Mouse (Mus musculus) left cerebral cortex, postnatal 4 days (tissue): Measurements from ENCODE around the gene Rnf19b. TPM values are rescaled to one million over a fixed set of nuclear protein-coding genes. Genes with fewer than 3 reads are reported as not detected.

Experiments used
- DNase-seq: peaks from one replicate; pipeline ENCODE4 v3.0.0-alpha.2; 2022
- intact Hi-C: fragments of 180-260 bp; cut with DNase I; formaldehyde crosslinking; loops from one replicate; pipeline ENCODE4 v1.15.1; 2025
- total RNA-seq, 2 experiments: library from RNA; stranded (reverse); gene quantifications; 2 replicates each; pipeline ENCODE4 v1.2.3; 2021

Gene Rnf19b
- total RNA-seq, 2 experiments from 2014 or later, result 97.9 to 102 TPM

DNA sequence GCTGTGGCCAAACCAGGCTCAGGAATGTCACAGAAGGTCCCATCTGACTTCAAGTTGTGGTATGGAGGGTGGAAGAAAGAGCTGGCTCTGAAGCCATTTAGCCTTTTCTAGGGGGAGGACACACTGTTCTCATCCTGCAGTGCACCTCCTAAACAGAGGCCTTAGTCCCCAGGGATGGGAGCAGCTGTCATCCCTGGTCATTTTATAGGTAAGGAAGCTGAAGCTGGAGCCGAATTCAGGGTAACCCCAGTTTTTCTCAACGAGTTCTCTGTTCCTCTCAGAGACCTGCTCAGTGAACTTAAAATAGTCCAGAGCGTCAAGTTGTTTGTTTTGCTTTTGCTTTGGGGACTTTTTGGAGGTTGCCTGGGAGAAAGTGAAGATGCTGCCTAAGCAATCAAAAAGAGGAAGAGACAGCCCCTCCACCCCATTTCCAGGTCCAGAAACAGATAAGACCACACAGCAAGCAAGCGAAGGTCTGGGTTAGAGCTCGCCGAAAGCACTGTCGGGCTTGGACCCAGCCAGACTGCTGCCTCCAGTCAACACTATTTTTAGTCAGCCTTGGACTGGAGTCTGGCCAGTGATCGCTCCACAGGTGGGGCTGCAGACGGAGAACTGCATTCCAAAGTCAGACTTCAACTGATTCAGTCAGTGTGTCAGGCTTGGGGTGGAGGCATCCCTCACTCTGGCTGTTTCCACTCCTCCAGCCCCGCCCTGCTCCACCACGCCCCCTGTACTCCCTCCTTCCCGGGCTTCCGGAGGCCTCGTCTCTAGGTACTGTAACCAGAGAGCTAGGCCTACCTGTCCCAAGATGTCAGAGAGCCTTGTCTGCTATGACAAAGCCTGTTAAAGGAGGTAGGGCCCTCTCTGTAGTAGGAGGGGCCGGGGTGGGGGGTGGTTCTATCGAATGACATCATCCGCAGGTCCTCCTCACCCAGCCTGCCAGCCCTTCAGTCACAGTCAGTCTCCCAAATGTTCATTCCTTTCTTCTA lies 24.8 kb upstream of the Rnf19b start:
- DNase-seq, result peak; percentile 34
- intact Hi-C loops, result no loop called here

- DNase-seq, result no peak
- intact Hi-C loops, result no loop called here
These were observed 23.8 kb upstream of the Rnf19b start for GRCm38 (mm10) chr4:129034224-129034623.

DNA sequence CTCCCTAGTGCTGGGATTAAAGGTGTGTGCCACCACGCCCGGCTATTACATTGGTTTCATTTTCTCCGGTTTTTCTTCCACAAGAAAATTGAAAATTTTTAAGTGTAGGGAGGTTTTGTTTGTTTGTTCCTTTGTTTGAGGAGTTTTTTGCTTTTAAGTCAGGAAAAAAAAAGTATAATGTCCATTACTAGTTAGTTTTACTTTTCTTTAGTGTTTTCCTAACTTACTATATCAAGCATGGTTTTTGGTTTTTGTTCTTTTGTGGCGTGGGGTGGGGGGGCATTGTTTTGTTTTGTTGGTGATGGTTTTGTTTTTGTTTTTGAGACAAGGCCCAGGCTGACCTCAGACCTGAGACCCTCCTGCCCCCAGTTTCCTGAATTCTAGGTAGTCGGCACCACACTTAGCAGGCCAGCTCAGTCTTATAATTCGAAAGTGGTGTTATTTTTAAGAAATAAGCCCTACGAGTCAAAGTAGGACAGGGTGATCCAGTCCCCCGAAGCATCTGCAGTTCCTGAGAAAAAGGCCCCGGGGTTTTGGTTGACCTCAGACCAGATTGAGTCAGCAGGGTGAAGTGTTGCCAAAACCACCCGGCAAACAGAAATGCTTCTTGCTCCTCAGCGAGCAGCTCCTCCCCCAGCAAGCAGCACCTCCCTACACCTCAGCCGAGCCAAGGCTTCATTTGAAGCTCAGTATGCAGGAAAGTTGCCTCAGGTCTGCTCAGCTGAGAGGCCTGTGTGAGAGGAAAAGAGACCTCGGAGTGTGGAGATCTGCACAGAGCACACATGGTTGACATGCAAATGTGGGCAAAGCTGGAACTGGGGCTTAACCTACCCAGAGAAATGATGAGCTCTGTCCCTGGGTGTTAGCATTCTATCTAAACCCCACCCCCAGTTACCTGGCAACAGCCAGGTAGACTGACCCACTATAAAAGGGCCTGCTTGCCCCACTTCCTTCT lies 23.1 kb upstream of the Rnf19b start:
- DNase-seq, result peak; percentile 40
- intact Hi-C loops, result no loop called here

DNA sequence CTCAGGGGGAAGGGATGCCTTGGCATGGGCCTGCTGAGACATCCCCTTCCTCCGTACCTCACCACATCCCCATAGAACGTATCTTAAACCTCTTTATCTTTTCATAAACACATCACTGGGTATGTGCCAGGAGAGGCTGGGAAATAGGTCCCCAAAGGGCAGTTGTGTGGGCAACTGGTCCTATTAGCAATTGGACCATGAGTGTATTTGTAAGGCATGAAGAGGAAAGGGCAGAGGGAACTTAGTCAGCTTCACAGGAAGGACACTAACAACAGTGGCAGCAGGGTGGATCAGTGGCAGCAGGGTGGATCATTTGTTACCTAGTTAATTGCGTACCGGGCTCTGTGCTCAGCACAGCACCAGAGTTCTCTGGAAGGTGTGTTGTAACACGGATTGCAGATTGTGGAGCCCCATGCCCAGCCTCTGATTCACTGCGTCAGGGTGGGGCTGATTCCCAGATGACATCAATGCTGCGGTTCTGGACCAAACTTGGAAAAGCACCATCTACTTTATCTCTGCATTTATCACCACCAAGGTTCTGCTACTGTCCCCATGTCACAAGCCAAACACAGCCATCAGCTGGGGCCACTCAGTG lies 22.1 kb upstream of the Rnf19b start:
- DNase-seq, result no peak
- intact Hi-C loops, result no loop called here

GRCm38 (mm10) chr4:129047721-129048421 lies 10.2 kb upstream of the Rnf19b start:
- intact Hi-C loops, result no loop called here
- no peak for DNase-seq

DNA sequence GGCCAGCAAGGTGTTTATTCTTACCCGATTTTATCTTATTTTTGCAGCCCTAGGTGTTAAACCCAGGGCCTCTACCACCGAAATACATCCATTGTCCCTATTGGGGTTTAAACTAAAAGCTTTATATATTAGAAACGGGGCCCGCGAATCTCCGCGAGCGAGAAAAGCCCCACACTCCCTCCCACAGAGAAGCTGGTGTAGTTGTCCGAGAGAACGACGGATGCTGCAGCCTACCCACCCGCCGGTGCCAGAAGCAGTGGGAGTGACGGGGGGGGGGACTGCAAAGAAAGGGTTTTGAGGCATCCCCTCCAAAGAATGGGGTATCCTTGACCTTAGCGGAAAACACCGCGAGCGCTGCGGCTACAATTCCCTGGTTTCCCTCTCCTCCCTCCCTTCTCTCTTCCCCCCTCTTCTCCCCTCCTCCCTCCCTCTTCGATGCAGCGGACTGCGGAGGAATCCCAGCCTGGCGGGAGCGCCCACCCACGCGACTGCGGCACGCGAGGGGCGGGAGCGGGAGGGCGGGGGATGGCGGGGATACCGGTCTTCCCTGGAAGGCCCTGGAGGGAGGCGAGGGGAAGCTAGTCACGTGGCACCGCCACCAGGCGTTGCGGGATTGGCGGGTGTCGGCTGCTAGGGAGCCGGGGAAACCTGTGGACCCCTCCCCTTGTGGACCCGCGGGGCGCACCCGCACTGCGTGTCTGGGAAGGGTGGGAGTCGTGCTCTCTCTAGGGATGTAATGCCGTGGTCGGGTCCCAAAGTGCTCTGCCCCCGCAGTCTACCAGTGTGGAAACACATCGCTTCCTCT lies 9.4 kb upstream of the Rnf19b start:
- intact Hi-C loops, result no loop called here

GRCm38 (mm10) chr4:129049306-129050011 lies 8.6 kb upstream of the Rnf19b start:
- intact Hi-C loops, result no loop called here
- peak; percentile 26 for DNase-seq

More for the DNA sequence above, 9.4 kb upstream of the Rnf19b start:
- peak; percentile 83 for DNase-seq

DNA sequence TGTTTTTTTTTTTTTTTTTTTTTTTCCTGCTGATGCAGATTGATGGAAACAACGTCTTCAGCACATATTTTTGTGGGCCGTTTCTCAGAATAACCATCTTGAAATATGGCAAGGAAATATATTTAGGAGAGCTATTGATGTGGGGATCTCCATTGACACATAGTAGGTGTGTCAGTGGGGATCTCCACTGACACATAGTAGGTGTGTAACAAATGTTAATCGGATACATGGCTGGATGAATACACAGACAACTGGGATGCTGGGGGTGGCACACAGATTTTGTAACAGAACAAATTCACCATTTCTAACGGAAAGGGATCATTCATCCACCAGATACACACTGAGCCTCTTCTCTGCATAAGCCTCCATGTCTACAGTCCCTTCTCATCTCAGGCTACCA lies 7.7 kb upstream of the Rnf19b start:
- intact Hi-C loops, result no loop called here
- DNase-seq, result no peak

- DNase-seq, result no peak
- intact Hi-C loops, result no loop called here
These were observed 7.1 kb upstream of the Rnf19b start for GRCm38 (mm10) chr4:129050901-129051417.

- no peak for DNase-seq
- intact Hi-C loops, result no loop called here
These were observed 6.4 kb upstream of the Rnf19b start for GRCm38 (mm10) chr4:129051461-129052183.

DNA sequence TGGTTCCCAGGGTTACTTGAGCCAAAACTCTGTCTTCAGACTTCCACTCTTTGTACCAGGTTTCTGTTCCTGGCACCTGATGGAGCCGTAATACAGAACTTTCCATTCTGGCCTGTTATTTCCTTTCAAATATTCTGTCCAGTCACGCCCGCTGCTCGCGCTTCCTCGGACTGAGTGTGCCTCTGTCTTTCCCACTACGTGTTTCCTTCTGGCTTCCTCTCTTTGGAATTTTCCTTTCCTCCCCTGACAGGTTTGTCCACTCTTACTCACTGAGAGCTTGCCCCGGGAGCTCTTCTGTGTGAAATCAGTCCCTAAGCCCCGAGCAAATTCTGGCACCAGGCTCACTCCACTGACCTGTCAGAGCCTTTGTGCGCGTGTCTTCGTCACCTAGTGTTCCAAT lies 3.3 kb upstream of the Rnf19b start:
- DNase-seq, result no peak
- intact Hi-C loops, result no loop called here

DNA sequence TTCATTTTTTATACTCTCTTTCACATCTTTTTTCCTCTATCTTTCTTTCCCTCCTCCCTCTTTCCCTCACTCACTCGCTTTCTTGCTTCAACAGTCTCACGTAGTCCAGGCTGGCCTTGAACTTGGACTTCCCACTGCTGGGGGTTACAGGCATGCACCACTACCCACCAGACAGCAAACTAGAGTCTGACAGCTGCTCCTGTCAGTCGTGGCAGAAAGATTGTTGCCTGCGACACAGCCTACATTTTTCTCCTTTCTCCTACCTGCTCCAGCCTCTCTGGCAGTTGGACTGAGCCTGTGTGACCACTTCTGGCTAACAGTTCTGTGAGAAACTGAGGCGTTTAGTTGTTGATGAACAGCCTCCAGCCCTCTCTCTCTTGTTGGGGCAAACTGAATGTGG lies 2.5 kb upstream of the Rnf19b start:
- no peak for DNase-seq
- intact Hi-C loops, result no loop called here

- intact Hi-C loops, result no loop called here
- DNase-seq, result peak; percentile 98
These were observed 401 bp upstream of the Rnf19b start for GRCm38 (mm10) chr4:129057533-129058206.

DNA sequence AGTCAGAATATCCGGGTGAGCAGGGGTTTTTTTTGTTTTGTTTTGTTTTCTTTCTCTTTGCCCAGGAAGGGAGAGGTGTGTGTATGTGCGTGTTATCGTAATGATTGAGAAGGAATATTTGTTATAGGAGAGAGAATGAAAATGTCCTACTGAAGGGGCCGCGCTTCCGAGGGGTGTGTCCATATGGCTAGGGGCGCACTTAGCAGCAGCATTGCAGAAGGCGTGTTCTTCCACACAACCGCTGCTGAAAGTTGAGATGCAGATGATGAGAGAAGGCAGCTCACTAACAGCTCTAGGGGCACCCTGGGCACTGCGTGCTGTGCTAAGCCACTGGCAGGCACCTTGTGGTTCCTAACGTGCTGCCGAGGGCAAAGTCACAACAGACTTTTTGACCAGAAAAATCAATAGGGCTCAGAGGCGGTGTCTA lies 1.1 kb downstream of the Rnf19b start:
- intact Hi-C loops, result no loop called here
- no peak for DNase-seq

DNA sequence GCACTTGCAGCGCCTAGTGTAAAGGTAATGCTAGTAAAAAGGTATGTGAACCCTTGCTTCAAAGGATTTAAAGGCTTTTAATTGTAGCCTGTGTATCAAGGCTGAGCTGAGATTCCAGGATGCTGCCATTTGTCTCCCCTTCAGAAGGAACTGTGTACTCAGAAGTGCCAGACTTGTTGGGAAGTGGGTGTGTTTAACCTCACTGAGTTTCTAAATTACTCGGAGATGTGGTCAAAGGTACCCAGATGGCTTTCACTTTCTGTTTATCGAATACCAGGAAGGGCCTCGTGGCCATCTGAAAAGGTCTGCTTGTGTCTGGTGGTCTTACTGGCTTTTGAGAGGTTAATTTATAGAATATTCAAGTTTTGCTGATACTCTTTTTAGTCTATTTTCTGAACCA lies 1.9 kb downstream of the Rnf19b start:
- DNase-seq, result no peak
- intact Hi-C loops, result no loop called here

DNA sequence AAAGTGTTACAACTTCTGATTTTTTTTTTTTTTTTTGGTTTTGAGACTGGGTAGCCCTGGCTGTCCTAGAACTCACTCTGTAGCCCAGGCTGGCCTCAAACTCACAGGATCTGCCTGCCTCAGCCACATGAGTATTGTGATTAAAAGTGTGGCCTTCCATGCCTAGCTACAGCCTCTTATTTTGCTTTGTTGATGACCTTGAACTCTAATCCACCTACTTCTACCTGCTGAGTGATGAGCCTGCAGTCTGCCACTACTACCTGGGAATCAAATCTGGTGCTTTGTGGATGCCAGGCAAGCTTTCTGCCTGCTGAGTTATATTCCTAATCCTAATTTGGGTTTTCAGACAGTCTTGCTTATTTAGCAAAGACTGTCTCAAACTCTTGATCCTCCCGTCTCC lies 3.4 kb downstream of the Rnf19b start:
- no peak for DNase-seq

GRCm38 (mm10) chr4:129062281-129063075 lies 4.4 kb downstream of the Rnf19b start:
- intact Hi-C loops, result no loop called here
- DNase-seq, result no peak

More for the DNA sequence above, 3.4 kb downstream of the Rnf19b start:
- intact Hi-C loops, result no loop called here
